Mouse (Mus musculus) cerebellum, adult 9-10 months (tissue): ENCODE results near the gene Lyplal1.

ENCODE experiments used
- DNase-seq: peaks from one replicate; pipeline ENCODE4 v3.0.0; 2022

The Lyplal1 gene

DNA sequence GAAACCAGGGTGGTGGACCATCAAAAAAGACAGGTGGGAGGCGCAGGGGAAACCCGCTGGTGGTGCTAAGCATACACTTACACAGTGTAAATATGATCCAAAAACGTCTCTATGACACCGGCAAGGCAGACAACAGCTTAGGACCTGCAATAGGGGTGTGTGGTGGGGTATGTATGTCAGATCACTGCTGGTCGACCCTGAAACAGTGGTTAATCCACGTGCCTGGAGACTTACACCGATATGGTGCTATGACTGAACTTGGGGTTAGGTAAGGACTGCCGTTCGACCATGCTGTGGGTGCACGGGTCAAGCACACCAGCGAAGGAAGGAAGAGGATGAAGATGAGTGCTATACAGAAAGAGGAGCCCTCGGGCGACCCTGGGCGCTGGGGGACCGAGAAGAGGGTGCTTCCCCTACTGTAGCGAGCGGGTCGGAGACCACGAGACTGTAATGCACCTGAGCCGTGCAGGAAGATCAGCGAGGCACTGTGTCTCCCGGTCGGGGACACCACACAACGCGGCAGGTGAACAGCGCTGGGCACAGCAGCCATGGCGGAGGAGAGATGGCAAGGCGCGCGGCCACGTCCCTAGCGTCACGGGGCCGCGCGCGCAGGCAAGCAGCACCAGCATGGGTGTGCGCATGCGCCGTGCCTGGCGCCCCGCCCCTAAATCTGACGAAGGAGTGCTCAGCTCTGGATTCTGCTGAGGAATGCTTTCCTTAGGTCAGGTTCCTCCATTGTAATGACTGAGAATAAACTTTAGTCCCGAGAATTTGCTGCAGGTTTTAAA, at the start of gene Lyplal1:
Gene Lyplal1, minus strand, starts transcription at position 610 of the 788 bp plus-strand sequence.
- DNase-seq, result peak; percentile 95

DNA sequence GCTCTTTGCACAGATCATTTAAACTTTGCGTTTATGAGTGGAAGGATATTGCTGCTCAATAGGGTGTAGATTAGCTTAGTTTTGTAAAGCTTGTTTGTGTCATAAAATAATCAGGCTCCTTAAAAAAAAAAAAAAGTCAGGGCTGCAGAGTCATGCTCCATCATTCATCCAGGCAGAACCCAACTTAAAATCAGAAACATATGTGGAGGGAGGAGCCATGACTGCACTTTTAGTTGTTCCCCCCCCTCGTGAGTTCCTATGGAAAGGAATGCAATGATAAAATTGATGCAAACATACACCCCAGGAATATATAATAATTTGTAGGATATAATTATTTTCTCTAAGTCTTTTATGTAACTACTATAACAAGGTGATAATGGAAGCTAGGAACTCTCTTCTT, 46.5 kb upstream of the Lyplal1 start:
- no peak for DNase-seq

DNA sequence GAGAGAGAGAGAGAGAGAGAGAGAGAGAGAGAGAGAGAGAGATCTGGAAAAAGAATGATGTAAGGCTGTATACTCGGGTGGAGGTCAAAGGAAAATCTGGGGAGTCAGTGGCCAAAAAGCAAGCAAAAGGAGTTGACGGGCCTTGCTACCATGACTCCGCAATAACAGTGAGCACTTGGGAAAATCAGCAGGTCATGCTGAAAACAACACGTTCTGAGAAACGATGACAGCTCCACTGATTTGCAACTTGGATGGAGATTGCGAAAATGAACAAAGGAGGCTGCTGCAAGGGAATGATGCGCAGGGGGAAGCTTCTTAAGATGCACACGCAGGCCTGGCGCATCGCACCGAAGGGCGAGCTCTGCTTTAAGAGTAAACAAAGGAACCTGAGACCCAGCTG, 46.1 kb upstream of the Lyplal1 start:
- DNase-seq, result no peak

DNA sequence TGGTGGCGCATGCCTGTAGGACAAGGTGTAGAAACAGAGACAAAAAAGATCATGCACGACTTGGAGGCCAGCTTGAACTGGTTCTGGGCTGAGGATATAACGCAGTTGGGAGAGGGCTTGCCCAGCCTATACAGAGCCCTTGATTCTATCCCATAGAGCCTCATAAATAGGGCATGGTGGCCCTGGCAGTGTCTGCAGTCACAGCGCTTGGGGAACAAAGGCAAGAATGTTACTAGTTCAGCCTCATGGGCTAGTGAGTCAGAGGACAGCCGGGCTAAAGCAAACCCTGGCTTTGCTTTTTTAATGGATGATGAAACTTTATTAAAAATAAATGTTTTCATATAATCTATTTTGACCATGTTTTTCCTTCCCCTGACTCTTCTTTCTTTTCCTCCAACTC, 33.3 kb upstream of the Lyplal1 start:
- no peak for DNase-seq

DNA sequence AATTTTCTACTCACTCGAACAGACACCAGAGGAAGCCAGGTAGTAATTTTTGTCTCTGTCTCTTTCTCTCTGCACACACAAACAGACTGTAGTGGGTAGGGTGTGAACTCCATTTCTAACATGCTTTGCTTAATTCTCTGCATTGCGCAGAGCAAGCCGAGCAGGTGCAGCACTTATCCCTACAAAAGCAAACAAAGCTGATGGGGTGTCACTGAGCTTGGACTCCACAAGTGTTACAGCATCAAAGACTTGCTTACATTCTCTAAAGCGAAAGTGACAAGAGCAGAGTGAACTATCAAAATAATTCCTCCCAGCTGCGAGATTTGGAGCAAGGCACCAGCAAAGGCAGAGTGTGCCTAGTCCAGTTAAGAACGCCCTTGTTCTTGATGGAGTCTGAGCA, 28.3 kb upstream of the Lyplal1 start:
- no peak for DNase-seq

DNA sequence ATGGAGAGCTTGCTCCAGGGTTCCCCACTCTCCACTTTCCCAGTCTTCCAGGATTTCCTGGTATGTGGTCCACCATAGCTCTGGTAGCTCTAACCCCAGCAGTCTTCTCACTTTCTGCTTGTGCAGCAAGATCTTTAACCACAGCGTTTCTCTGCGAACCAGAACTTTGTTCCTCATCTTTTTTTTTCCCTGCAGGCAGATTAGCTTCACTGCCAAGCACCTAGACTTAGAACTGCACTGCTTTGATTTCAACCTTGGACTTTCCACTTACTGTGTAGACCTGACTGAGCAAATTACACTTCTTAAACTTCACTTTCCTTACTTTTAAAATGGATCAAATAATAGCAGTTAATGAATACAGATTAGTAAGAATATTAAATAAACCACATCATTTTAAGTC, 23.1 kb upstream of the Lyplal1 start:
- no peak for DNase-seq

DNA sequence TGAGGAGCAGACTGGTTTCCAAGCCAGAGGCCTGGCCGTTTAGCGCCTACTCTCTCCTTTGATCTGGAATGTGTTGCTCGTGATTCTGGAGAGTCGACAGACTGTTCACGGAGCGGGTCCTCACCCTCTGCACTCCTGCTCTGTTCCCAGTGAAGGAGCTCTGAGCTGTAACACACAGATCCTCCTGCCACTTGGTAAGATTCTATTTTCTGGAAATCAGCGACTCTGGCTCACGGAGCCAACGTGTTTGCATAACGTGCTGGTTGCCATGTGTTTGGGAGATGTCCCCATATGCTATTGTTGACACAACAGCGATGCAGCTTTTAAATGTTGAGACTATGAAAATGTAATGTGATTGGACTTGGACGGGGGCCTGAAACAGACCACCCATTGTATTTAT, 20.8 kb upstream of the Lyplal1 start:
- DNase-seq, result no peak

DNA sequence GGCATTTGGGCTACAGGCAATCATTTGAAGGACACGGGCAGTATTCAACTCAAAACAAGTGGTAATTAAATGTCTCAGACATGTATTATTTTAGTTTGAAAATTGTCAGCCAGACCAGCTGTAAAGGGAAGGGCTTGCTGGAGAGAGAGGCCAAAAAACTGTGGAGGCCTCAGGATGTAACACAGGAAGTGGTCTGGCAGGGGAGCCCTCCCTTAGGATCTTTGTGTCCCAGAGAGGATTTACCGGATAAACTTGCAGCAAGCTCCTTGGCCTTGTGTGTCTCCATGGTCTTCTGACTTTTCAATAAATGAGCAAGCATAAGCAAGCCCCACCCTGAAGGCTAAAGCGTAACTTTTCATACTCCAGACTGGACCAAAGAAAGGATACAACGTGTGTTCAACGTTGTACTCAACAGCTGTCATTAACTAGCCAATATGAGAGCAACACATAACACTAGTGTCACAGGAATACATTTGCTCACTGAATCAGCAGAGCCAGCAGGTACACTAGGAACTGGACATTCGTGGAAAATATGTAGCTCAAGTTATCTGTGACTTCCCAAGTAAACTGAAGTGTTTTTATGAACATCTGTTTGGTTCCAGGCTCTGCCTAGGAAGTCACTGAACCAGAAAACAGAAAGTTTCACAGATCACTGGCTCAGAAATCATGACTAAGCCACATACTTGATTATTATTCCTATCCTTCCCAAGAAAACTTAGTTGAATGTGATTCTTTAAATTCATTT, 19.7 kb upstream of the Lyplal1 start:
- DNase-seq, result no peak

DNA sequence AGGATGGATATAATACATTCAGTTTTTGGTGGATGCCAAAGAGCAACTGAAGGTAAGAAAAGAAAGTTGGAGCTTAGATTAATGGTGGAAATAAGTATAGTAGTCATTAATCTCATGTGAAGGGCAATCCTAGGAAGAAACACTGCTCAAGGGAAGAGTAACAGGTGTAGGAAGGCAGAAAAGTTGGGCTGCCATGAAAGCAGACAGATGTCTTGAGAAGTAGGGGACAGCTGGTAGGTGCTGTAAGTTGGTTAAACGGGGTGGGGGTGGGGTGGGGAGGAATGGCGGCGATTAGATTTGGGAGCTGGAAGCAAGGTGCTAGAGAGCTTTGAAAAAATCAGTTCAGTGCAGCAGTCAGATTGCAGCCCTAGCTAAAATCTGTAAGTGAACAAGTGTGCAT, 14.4 kb upstream of the Lyplal1 start:
- no peak for DNase-seq

DNA sequence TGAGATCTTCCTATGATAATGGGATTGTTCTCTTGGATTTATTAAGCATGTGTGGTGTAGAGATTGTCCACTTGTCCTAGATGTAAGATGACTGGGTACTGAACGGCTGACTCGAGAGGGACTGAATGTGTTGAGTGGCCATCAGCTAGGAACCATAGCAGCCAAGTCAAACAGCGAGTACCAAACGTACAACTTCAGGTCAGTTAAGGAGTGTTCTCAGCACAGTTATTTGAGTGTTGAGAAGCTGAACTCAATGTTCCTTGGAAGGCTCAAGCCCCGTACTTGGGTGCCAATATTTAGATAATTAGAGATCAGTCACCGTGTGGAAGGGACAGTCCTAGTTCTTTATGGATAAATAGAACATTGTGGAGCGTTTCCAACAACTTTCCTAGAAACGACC, 11.8 kb upstream of the Lyplal1 start:
- DNase-seq, result no peak

DNA sequence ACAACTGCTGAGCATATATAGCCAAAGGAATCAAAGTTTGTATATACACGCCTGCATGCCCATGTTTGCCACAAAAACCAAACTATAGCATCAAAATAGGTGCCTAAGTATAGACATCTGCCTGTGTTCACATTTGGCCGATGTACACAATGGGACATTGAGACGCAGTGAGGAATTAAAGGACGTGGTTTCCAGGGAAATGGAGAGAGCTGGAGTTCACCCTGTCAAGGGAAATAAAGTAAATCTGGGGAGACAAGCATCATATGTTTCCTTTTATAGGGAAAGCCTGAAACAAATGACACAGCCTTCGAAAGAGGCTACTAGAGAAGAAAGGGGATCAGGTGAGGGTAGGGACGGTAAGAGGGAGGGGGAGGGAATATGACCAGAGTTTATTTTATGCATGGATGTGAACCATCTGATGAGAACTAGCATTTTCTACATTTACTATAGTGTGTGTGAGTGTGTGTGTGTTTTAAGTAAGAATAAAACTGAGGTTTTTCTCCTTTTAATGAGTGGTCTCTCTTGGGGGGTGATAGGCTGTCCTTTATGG, 9.3 kb upstream of the Lyplal1 start:
- DNase-seq, result no peak

DNA sequence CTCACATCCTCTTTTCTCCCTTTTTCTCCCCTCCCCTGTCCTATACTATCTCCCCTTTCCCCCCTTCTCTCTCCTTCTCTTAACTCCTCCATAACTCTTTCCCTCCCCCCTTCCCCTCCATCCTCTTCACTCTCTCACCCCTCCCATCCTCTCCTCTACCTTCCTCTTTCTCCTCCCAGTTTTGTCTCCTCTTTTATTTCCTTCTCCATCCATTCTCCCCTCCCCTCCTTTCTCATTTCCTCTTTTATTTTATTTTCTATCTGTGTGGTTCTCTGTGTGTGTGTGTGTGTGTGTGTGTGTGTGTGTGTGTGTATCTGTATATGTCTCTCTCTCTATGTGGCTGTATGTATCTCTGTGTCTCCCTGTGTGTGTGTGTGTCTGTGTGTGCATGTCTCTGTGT, 6.6 kb upstream of the Lyplal1 start:
- no peak for DNase-seq

DNA sequence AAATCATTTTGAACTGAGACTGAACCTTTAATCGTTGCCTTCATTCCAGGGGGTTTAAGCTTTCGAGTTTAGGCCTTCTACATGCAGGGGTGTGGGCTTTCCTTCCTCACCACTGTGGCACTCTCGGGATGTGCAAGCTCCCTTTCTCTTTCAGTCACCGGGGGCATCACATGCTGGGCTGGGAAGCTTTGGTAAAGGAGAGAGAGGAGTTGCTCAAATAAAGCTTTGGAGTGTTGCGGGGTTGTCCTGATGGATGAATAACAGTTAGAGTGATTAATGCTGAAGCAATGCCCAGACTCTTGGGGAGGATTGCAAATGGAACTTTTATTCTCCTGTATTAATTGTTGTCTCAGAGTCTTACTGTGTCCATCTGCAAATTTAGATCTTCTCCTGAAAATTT, 2.7 kb upstream of the Lyplal1 start:
- no peak for DNase-seq

DNA sequence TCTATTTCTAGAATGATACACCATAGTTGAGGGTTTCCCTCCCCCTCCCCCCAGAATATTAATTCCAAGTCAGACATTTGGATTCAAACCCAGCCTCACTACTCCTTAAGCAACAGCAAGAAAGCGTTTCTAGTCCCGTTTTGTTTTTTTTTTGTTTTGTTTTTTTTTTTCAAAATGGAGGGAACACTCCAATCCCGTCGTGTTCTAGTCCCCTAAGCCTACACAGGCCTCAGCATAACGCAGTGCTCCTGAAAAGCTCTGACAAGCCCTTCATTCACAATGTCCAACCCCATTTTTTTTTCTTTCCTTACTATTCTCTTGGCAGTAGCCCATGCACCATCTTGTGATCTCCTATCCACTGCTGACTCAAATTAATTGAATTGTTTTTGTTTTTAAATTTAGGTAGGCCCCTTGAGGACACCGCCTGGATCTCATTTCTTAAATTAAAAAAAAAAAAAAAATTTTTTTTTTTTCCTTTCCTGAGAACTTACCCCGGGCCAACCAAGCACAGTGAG, 967 bp downstream of the Lyplal1 start:
- peak; percentile 21 for DNase-seq

DNA sequence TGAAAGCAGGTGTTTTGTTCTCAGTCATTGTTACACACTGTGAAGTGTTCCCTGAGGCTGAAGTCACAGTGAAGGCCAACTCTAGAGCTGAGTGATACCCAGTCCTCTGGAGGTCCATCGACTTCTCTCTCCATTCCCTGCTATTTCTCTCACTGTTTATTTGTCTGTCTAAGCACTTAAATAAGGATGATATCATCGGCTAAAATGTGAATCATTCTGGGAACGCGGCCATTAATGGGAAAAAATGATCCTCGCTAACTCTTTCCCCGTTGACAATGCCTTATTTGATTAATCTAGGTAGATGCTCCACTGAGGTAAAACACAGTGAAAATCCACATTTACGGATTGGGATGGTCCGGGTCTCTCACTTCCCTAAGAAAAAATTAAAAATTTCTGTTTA, 14.8 kb downstream of the Lyplal1 start:
- DNase-seq, result no peak

DNA sequence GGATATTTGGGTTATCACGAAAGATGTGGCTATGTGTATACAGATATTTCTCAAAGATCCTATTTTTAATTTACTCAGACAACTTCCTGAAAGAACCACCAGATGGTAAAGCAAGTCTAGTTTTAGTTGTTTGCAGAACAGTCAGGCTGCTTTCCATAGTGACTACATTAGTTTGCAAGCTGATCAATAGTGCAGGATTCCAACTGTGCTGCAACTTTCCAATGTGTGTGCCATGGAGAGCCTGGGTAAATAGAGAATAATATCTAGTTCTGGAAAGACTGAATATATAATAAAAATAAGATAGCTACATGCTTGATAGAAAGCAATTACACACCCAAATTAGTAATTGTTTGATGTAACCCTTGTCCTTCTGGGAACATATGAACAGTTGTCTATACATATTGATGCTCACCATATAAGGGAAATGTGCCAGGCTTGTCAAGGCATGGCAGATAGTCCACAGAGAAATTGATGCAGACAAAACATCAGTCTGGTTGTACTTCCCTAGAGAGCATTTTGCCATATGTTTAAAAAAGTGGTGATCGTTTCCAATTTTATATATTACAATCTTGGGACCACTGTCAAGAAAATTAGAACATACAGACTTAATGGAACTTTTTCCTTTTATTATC, 50.7 kb downstream of the Lyplal1 start:
- no peak for DNase-seq

DNA sequence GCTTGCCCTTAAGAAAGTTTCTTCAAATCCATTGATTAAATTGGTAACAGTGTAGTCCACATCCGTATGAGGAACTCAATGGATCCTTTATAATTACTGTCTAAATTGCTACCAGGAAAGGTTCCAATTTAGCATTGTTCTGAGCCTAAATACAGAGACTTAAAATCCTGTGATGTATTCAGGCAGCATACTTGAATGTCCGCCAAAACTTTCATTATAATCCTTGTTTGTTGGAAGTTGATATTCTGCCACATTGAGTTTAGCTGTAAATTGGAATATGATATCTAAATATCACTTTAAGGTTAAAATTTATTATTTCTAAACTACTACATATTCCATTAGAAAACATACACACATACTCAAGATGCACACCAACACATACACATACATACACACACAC, 57.1 kb downstream of the Lyplal1 start:
- DNase-seq, result no peak

DNA sequence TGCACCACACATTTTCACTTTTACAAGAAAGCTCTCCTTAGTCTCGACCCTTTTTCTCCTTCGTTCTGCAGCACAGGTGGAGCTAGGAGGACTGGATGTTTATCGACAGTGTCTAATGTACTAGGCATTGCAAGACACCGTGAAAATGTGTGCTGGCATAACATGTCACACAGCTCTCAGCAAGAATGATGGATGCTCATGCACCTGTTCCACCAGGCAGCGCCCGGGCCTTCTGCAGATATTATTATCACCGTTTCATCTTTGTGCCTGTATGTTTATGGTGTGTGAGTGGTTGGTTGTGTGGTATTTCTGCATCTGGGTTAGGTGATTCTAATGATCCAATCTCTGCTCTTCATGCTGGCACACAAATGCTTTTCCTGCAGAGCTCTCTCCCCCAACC, 62.9 kb downstream of the Lyplal1 start:
- DNase-seq, result no peak

DNA sequence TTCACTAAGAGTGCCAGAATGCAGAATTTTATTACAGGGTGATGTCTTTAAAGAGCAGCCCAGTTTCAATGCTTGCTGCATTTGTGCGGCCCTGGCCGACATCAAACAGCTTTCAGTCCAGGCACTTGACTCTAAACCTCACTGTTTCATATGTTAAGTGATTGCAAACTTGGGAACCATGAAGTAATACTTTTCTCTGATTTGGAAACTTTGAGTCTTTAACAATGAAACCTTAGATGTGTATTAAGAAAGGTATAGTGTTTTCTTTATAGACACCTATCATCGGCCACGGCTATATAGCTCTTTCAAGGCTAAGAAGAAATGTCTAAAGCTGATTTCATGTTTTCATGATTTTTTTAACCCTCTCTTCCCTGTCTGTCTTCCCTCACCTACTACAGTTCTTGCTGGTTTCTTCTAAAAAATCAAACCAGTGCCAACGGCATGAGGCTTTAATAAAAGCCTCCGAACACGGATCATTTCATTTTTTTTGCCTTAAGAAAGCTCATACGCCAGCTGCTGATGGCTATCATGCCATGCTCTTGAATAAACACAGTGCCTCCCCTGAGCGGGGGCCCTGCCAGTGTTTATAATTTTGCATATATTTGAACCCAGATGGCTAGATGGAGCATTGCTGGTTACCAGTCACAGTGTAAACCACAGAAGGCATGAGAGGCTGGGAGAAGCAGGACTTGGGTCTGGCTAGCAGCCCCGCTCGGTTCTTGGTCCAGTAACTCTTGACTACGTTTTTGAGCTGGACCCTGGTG, 63.6 kb downstream of the Lyplal1 start:
- no peak for DNase-seq

DNA sequence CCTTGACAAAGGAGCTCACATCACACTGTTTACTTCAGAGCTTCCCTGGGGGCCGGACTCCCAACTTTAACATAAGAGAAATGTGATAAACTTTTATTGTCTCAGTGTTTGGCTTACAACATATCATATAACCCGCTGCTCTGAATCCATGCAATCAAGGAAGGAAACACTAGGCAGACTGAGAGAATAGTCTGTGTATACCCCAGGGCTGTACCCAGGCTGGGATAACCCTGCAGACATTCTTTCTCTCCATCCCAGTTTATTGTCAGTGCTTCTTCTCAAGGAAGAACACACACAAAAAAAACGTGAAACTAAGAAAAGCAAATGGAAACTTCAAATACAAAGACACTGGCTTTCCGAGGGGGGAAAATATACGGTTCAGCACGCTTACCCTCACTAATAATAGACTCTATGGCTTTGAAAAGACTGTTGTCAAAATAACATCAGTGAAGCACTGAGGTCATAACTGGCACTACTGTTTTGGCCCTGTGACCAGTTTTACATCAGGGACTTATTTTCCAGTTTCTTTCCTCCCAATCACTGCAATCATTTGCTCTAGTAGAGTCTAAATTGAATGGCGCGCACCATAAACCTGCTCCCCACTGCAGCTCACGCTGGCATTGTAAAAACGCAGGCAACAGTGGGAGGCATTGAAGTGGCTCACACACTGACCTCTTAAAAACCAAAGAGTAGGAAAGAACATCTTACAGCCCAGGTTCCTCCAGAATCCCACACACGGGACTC, 73.2 kb downstream of the Lyplal1 start:
- no peak for DNase-seq

DNA sequence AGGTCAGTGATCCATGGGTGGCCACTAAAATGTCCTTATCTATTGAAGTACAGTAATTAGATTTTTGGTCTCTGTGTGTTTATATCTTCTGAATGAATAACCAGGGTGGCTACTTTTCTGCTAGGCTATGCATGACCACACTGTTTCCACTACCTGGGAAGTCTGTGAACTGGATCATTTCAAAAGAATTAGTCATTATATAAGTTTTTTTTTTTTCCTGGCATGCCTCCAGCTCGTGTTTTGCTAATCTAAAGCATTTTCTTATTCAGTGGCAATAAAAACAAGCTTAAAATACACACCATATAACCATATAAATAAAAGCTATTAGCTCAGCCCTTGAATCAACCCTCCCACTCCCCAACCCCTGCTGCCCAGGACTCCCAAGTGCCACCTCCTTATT, 75.3 kb downstream of the Lyplal1 start:
- DNase-seq, result no peak
